Mouse (Mus musculus) adrenal gland, postnatal 36 days (tissue): ENCODE measurements around the gene Zfp667. TPM values are rescaled to one million over a fixed set of nuclear protein-coding genes. Genes with fewer than 3 reads are reported as not detected.
A peak's percentile ranks its signal among the peaks of the same experiment; 100 is the strongest.
"Not testable (repeated sequence)": the region's sequence is repeated elsewhere in the genome, so short reads cannot be mapped to it uniquely, and the experiment has no call there.

Experiments
- DNase-seq, 2 experiments: peaks; one replicate each; pipeline ENCODE4 v3.0.0; 2021; ENCODE audit warnings: mixed read lengths in 1 of 2
- long read RNA-seq, 2 experiments: library from polyadenylated mRNA; stranded (forward); transcript quantifications; one replicate each; pipeline ENCODE4 v2.0.0; 2021; ENCODE audit warnings: borderline sequencing depth in 2 of 2
- total RNA-seq, 2 experiments: library from RNA; stranded (reverse); gene quantifications; 2 replicates each; pipeline ENCODE4 v1.2.3; 2021

Gene Zfp667
- 1 to 10 TPM; 5.9 to 9.8 TPM for total RNA-seq
- long read RNA-seq, experiment 1, transcript Zfp667-201 (5 exons, 3,672 nt) = major isoform, 8 of 10 reads
- long read RNA-seq, experiment 1, partial matches to known transcripts = 0 of 10 reads
- long read RNA-seq, experiment 1, other reads (novel, unspliced or antisense) = 2 of 10 reads
- long read RNA-seq, experiment 2 = 0 reads

DNA sequence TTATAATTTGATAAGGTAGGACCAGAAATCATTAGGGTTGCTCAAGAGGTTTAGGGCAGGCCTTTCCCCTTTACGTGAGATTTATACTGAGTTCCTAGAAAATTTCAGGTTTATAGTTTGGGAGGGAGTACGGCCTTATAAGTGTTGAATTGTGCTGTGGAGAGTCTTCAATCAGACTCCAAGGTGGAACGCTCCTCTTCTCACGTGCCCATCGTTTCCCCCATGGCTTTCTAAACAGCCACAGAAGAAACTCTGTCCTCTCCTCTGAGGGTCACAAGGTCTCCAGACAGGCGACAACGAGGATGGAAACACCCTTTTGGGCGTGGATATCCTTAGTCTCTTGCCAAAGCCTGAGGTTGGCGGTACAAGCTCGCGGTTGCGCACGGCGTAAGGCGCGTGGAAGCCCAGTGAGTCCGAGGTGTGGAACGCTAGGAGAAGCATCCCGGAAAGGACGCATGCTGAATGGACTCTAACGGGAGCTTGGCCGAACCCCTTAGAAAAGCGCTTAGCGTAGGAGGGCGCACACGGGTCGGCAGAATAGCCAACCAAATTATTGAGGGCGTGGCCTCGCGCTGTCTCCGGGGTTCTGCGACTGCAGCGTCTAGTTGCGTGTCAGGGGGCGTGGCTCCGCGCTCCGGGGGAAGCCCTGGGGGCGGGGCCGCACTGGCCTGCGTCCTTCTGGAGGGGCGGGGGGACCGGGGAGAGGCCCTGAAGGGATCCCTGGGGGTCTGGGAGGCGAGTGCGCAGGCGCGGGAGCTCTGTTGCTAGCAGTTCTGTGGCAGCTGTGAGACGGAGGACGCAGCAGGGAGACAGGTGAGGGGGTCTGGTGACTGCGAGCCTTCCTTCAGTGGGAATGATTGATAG lies at the start of gene Zfp667:
Gene Zfp667 (plus strand): TSS at position 738 of the 864 bp plus-strand sequence.
- peak; percentile 99 to 100 for DNase-seq

DNA sequence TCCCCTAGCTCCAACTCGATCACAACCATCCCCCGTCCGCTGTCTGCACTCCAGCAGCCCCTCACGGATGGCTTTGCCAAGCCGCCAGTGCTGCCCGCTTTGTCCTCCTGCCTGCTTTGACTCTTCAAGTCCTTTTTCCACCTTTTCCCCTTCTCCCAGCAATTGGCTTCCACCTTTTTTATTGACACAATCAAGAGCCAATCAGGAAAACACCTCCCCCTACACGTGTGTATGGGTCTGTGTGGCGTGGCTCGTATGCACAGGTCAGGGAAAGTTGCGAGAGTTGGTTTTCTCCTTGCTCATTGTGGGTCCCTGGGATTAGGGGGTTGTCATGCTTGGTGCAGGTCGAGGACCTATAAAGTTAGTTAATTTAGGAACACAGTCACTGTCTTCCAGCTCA lies 46.6 kb upstream of the Zfp667 start:
- DNase-seq = no peak

DNA sequence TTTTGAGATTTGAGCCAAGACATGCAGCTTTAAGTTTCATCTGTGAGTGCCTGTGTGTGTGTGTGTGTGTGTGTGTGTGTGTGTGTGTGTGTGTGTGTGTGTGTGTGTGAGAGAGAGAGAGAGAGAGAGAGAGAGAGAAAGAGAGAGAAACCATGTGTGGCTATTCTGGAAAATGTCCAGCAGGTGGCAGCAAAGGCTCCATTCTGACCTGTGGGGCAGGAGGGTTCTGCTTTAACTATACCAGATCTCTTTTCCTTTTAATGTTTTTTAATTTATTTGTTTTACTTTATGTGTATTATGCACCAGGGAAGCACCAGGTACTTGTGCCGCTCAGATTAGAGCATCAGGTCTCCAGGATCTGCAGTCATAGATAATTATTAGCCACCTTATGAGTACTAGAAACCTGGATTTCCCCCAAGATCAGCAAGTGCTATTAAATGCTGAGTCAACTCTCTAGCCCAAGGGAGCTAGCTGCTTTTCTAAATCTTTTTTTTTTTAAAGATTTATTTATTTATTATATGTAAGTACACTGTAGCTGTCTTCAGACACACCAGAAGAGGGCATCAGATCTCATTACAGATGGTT lies 45.4 kb upstream of the Zfp667 start:
- peak; percentile 40 to 65 for DNase-seq

DNA sequence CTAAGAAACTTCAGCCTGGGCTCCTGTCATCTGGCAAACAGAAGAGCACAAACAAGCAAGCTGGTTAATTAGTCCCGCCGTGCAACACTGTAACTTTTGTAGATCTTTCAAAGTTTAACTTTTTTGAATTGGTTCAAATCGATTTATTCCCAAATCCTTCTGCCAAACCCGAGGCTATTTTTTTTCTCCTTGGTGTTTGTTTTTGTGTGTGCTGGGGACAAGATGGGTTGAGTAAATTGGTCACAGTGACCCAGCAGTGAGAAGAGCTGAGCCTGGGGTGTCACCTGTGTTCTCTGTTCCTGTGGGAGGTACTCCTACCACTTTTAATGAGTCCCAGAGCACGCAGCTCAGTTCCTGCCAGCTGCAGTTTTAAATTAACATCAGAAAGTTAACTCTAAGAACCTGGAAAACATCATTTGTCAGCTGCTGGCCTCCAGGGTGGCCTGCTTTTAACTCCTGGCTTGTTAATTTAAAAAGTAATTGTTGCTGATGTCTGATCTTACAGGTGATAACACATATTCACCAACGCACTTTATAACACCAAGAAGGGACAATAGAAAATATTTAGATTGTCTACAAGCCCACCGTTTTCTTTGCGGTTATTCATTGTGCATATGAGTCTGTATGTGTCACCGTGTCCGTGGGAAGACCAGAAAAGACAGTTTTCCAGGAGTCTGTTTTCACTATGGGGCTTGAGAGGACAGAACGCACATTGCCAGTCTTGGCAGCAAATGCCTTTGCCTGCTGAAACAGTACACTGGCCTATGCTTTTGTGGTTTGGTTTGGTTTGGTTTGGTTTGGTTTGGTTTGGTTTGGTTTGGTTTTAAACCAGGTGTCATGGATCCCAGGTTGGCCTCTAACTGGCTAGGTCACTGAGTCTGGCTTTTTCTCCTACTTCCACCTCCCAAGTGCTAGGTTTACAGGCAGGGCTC lies 41.8 kb upstream of the Zfp667 start:
- DNase-seq = no peak

DNA sequence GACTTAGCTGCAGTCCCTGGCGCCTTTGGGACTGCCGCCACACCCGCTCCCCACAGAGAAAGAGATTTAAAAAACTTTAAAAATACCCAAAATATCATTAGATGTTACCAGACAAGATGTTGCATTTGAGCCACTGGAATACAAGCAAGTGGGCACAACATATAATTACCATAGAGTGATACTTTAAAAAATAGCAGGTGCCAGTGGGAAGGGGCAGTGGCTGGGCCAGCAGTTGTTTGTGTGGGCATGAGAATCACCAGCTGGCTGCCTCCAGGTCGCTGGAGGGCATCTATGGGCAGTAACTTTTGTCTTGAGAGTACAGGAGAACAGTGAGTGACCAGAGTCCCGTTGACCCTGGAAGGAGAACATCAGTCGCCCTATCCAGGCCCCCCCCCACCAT lies 34.0 kb upstream of the Zfp667 start, which contains the start of gene Epp13:
Gene Epp13 (plus strand): TSS at position 301 of the 400 bp plus-strand sequence.
- no peak for DNase-seq

DNA sequence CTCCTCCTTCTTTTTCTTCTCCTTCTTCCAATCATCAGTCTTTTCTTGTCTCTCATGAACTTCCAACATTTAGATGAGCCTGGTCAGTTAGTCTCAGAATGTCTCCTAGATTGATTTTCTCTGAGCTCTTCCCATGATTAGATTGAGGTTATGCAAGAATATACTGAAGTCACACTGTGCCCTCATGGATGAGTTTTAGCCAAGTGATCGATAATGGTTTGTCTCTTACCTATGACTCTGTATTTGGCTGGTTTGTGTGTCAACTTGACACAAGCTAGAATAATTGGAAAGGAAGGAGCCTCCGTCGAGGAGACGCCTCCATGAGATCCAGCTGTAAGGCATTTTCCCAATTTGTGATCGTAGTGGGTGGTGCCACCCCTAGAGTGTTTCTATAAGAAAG lies 31.9 kb upstream of the Zfp667 start:
- DNase-seq = no peak

DNA sequence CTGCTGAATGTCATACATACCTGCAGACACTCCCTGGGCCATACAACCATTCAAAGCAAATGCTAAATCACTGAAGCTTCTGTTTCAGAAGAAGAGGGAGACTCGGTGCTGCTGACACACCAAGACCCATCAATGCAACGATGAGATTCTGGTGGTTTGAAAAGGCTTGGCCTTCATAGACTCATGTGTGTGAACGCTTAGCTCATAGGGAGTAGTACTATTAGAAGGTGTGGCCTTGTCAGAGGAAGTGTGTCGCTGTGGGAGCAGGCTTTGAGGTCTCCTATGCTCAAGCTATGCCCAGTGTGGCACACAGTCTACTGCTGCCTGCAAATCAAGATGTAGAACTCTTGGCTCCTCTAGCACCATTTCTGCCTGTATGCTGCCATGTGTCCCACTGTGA lies 29.0 kb upstream of the Zfp667 start:
- DNase-seq = no peak

DNA sequence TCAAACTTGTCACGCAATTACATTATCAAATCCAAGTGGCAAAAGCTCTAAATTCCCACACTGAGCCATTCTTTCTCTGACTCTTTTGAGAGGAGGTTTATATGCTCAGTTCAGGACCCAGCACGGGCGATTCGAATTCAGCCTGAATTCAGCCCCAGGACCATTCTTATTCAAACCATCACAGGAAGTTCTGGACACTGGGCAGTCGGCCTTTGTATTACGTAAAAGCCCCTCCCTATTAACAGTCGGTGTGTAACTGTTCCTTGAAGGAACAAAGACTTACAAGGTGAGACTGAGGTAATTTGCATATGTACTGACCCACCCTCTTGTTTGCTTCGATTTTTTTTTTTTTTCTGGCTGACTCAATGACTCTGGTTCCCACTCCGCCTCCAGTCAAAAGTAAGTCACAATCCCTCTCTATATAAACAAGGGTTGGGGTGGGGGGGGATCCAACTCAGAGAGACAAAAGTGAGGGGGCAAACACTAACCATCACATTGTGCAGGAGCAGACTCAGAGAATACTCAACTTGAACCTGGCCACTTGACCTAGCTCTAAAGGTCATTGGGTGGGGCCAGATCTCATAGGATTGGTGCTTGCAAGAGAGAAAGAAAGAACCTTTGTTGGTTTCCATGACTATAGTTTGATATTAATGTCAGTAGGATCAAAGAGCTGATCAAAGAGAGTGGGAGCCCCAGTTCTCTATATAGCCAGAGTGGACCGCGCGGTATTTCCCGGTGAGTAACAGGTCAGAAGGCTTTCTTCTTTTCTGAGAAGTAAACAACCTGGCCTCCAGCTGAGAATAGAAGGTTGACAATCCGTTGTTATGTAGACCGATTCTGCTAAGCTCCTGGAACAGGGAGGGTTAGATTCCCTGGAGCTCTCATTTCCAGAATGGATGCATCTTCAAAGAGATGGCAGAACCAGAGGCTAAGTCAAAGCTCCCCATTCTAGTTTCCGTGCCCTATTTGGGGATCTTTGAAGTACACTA lies 27.9 kb upstream of the Zfp667 start:
- no peak for DNase-seq

DNA sequence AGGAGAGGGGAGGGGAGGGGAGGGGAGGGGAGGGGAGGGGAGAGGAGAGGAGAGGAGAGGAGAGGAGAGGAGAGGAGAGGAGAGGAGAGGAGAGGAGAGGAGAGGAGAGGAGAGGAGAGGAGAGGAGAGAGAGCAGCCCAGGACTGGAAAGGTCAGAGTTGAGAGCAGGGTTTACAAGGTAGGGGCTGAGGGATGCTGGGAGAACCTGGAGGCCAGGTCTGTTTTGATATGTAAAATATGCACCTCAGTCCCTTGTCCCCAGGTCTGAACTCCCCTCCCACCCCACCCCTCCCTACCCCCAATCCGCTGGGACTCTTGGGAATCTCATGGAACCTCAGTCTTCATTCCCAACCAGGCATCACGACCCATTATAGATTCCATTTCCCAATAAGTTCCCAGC lies 26.4 kb upstream of the Zfp667 start:
- not testable (repeated sequence) for DNase-seq

DNA sequence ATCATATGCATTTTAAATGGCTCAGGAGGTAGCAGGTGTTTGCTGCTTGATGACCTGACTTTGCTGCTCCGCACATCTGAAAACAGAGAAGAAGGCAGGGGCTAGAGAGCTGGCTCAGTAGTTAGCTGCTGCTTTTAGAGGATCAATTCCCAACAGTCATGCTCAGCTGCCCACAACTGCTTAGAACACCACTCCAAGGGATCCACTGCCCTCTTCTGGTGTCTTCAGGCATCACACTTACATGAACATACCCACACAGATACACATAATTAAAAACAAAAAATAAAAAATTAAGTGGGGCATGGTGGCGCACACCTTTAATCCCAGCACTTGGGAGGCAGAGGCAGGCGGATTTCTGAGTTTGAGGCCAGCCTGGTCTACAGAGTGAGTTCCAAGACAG lies 24.3 kb upstream of the Zfp667 start:
- DNase-seq = no peak

DNA sequence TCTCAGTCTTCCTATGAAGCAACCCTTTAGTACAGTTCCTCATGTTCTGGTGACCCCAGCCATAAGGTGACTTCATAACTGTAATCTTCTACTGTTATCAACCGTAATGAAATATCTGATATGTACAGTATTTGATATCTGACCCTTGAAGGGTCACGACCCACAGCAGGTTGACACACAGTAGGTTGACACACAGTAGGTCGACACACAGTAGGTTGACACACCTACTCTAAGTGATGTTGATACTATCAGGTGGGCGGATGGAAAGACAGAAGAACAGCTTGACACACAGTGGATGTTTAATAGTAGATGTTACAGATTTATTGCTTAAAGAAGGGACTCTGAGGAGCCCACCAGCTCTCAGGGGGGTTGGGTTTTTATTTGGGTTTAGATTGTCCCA lies 23.4 kb upstream of the Zfp667 start:
- no peak for DNase-seq

DNA sequence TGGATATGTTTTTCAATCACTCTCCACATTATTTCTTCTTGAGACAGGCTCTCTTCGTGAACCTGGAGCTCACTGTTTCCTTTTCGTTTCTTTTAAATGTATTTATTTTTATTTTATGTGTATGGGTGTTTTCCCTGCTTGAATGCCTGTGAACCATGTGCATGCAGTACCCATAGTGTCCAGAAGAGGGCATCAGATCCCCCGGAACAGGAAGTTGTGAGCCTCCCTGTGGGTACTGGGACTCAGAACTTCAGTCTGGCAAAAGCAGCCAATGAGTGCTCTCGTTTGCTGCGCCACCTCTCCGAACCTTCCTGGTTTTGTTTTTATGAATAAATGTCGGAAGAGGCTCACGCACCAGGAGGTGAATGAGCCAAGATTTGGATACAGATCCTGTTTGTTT lies 20.7 kb upstream of the Zfp667 start:
- peak; percentile 29 to 35 for DNase-seq

DNA sequence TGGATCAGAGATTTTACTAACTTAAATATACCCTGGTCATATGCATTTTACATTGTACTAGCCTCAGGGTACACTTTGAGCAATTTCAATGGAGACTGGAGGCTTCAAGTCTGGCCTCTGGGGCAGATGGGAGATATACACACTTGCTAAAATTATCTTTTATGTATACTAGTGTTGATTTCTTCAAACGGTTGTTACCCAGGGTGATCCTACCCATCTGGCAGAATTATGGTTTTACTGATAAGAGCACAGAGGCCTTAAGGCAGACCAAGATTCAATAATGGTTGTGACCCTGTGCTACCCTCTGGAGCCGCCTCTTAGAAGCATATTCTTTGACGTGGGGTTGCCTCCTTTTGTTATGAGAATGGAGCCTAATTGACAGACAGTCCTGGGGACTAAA lies 8.5 kb upstream of the Zfp667 start:
- DNase-seq = no peak

DNA sequence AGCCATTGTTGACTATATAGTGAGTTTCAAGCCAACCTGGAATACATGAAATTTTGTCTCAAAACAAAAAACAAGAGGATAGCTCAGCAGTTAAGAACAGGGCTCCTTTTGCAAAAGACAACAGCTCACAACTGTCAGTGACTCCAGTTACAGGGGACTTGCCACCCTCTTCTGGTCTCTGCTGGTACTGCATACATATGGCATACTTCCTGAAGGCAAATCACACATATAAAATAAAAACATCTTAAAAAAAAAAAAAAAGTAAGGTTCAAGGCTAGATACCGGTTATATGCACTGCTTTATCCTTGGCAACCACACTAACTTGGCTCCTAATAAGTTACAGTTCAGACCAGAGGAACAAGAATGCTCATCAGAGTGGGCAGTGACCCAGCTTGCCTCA lies 3.6 kb upstream of the Zfp667 start:
- DNase-seq = peak; percentile 67 to 82

DNA sequence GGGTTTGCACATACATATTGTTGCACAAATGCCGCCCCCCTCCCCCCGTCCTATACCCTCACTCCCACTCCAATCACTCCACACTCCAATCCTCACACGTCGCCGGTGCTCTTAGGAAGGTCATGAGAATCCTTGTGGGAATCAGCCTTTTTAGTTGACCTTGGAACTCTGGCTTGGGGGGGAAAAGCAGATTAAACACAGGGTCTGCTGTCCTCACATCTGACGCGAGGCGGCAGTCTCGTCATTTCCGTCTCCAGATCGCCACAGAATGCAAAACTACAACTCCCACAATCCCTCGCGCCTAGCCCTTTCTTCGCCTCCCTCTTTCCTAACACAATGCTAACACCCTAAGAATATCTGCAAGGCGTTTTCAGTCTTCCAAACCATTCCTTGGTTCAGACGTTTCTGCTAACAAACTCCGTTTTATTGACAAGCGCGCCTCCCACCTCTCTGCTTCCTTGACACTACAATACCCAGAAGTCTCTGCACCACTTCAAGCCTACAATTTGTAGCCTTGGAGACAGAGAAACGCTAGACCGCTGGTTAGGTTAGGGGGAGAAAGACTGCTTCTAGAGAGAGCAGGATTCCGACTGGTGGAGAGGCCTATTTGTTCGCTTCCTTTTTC lies 2.8 kb upstream of the Zfp667 start:
- peak; percentile 71 to 85 for DNase-seq

DNA sequence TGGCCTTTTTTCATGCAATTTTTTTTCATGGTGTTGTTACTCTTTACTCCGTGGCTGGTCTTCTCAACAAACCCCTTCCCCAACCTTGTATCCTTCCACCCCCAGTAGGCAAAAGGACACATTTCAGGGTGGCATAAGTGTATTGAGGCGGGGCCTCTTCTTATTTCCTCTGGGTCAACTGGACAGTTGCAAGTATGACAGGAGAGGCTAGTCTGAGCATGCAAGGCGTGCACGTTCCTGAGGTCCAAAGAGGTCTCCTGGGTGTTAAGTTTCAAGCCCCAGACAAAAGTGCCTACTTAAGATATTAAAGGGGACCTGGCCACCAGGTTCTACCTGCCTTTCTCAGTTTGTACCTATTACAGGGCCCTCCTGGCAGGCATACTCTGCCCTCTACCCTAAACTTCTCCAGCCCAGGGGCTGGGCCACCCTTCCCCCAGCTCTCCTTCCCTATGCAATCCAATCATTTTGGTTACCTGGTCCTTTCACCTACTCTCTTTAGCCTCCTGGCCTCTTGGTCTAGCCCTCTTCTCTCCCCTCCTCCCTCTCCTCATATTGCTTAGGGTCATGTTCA lies 1.9 kb upstream of the Zfp667 start:
- DNase-seq = no peak

DNA sequence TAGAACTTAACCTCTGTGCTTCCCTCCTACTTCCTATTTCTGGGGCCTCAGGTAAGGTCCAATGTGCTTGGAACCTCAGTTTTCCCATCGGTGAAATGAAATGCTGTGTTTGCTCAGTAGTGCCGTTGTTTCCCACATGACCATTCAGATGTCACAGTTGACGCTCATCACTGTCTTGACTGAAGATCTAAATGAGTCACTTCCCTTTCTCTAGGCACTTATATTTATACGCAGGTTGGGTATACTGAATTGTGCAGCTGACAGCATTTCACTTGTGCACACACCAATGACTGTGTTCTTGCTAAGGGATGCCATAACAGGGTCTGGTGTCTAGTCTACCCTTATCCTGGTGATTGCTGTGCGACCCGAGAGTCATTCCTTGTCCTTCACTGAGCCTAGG lies 1.0 kb upstream of the Zfp667 start:
- DNase-seq = no peak

DNA sequence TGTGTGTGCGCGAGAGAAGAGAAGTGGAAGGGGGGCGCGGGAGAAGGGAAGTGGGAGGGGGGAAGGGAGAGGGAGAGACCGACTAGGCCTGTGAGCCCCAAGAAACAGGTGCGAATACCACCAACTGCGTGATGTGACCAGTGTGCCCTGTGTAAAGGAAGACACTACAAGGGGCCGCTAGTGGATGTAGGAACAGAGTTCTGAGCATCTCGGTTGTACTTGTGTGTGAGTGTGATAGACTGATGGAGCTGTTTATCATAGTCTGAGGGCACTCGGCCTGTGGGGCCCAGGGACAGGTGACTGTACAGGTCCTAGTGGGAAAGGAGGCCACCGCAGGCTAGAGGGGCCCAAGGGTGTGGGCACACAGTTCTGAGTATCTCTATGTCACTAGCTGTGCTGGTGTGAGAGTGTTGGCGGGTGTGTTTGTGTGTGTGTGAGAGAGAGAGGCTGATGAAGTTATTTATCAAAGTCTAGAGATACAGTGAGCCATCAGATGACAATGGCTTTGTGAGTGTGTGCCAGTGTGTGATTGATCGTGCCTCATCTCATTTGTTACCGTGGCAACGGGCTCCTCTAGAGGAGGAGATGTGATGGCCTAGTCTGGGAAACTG lies 647 bp downstream of the Zfp667 start:
- peak; percentile 6 to 12 for DNase-seq

DNA sequence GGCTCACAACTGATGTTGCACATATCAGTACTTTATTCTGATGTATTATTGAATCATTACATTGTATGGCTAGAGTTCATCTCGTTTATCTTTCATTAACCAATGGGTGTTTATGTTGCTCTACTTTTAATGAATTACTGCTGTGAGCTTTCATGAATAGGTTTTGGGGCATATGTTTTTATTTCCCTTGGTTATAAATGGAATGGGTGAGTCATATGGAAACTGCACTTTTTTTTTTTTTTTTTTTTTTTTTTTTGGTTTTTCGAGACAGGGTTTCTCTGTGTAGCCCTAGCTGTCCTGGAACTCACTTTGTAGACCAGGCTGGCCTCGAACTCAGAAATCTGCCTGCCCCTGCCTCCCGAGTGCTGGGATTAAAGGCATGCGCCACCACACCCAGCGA lies 4.7 kb downstream of the Zfp667 start:
- not testable (repeated sequence) for DNase-seq

DNA sequence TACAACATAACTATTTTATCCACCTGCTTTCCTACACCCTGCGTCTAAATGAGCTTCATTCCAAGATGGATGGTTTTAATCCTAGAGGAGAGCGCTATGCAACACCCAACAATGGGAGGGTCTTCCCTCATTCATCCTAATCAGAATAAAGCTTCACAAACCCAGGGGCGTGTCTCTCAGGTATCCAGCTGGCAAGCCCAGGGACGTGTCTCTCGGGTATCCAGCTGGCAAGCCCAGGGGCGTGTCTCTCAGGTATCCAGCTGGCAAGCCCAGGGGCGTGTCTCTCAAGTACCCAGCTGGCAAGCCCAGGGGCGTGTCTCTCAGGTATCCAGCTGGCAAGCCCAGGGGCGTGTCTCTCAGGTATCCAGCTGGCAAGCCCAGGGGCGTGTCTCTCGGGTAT lies 14.4 kb downstream of the Zfp667 start:
- not testable (repeated sequence) for DNase-seq
